Mouse (Mus musculus) kidney, adult 2 months (tissue): Measurements from ENCODE around the gene Syt7.

Experiments
- CTCF ChIP-seq: fragments of 200-500 bp; conservative IDR thresholded peaks from 2 replicates; pipeline ENCODE4 v1.5.1; 2011; ENCODE audit warnings: low read depth, mild to moderate bottlenecking, control low read depth, low read length, moderate library complexity, mixed read lengths; ENCODE audit not compliant: insufficient read depth, insufficient read length
- POLR2A ChIP-seq: fragments of 200-500 bp; IDR thresholded peaks from one replicate; pipeline ENCODE4 v1.6.1; 2011; ENCODE audit warnings: low read depth, low read length, control low read depth

- TF ChIP-seq CTCF (no peak), POLR2A (no peak)
These were observed 25.0 kb upstream of the Syt7 start for GRCm38 (mm10) chr19:10363869-10364268.
